Mouse (Mus musculus) ES-Bruce4 (cell line): Measurements from ENCODE around the gene Cd81. TPM values are rescaled to one million over a fixed set of nuclear protein-coding genes. Genes with fewer than 3 reads are reported as not detected.
A peak's percentile ranks its signal among the peaks of the same experiment; 100 is the strongest.

Experiments
- H3K27ac ChIP-seq: 2 replicates; pipeline ENCODE4 v1.5.1; 2012; ENCODE audit warnings: low read length, inconsistent platforms; ENCODE audit not compliant: insufficient read depth
- H3K27me3 ChIP-seq: 2 replicates; pipeline ENCODE4 v1.6.1; 2012; ENCODE audit warnings: mild to moderate bottlenecking, low read length, inconsistent platforms; ENCODE audit not compliant: control insufficient read depth, poor library complexity, insufficient read depth, severe bottlenecking
- H3K36me3 ChIP-seq: 2 replicates; pipeline ENCODE4 v1.6.1; 2012; ENCODE audit warnings: inconsistent platforms, mild to moderate bottlenecking, low read length, moderate library complexity; ENCODE audit not compliant: control insufficient read depth, poor library complexity, insufficient read depth, severe bottlenecking
- H3K4me1 ChIP-seq: one replicate; pipeline ENCODE4 v1.8.1; 2011; ENCODE audit warnings: low read length; ENCODE audit not compliant: control insufficient read depth, insufficient read depth
- H3K4me3 ChIP-seq: 2 replicates; pipeline ENCODE4 v1.5.1; 2011; ENCODE audit warnings: low read depth, mild to moderate bottlenecking, low read length
- H3K9ac ChIP-seq: 2 replicates; pipeline ENCODE4 v1.6.1; 2012; ENCODE audit warnings: low read depth, mild to moderate bottlenecking, inconsistent platforms; ENCODE audit not compliant: poor library complexity, severe bottlenecking
- H3K9me3 ChIP-seq: replicated peaks from 2 replicates; pipeline ENCODE4 v1.6.1; 2012; ENCODE audit warnings: mild to moderate bottlenecking, low read length, inconsistent platforms; ENCODE audit not compliant: control insufficient read depth, poor library complexity, insufficient read depth, severe bottlenecking
- CTCF ChIP-seq: IDR thresholded peaks from one replicate; pipeline ENCODE4 v1.8.1; 2011; ENCODE audit warnings: low read depth, low read length
- EP300 ChIP-seq: IDR thresholded peaks from 2 replicates; pipeline ENCODE4 v1.6.1; 2011; ENCODE audit warnings: low read depth, low read length; ENCODE audit not compliant: insufficient read depth
- POLR2A ChIP-seq: IDR thresholded peaks from one replicate; pipeline ENCODE4 v1.8.1; 2011; ENCODE audit warnings: low read length; ENCODE audit not compliant: insufficient read depth
- polyA plus RNA-seq: library from polyadenylated mRNA; stranded (reverse); fragments of >200 nt; gene quantifications from 2 replicates; pipeline ENCODE4 v1.2.4, GENCODE M21; 2011; ENCODE audit warnings: low read depth; ENCODE audit not compliant: missing spikeins, insufficient read depth, insufficient read length

Cd81 gene
- polyA plus RNA-seq, 1 experiment: 392 TPM

- H3K4me1 ChIP-seq: no peaks in the 10 kb centered on the region
- H3K4me3 ChIP-seq: no peak overlapping the region
- TF ChIP-seq EP300 (no peak), CTCF (no peak)
- no peaks in the 10 kb centered on the region for H3K27me3 ChIP-seq
- peaks cover 6% of the 10 kb centered on the region; the same call in 1 of the 2 replicates for H3K36me3 ChIP-seq
- H3K9me3 ChIP-seq: no peaks in the 10 kb centered on the region
- H3K27ac ChIP-seq: no peak overlapping the region
- no peak overlapping the region for H3K9ac ChIP-seq
Observed at GRCm38 (mm10) chr7:143049841-143050816, 2.4 kb upstream of the Cd81 start.

- peaks cover 17% of the 10 kb centered on the region for H3K36me3 ChIP-seq
- no peak overlapping the region for H3K27ac ChIP-seq
- no peaks in the 10 kb centered on the region for H3K27me3 ChIP-seq
- TF ChIP-seq CTCF (no peak), EP300 (no peak), POLR2A (no peak)
- H3K4me1 ChIP-seq: no peaks in the 10 kb centered on the region
- no peak overlapping the region for H3K4me3 ChIP-seq
- H3K9me3 ChIP-seq: no peaks in the 10 kb centered on the region
- H3K9ac ChIP-seq: no peak overlapping the region
Observed at GRCm38 (mm10) chr7:143051316-143051715, 1.2 kb upstream of the Cd81 start.

- peak overlapping the region; percentile 89 for H3K4me3 ChIP-seq
- H3K9me3 ChIP-seq: no peaks in the 10 kb centered on the region
- no peaks in the 10 kb centered on the region for H3K4me1 ChIP-seq
- no peaks in the 10 kb centered on the region for H3K27me3 ChIP-seq
- peaks cover 30% of the 10 kb centered on the region for H3K36me3 ChIP-seq
- peak overlapping the region; percentile 93 for H3K9ac ChIP-seq
- TF ChIP-seq EP300 (0 out of 2 replicates have a peak, but pooled peaks have one; percentile 15), CTCF (no peak), POLR2A (peak; percentile 36)
- H3K27ac ChIP-seq: peak overlapping the region; percentile 46
Observed at GRCm38 (mm10) chr7:143053008-143053899, 715 bp downstream of the Cd81 start.

GRCm38 (mm10) chr7:143053961-143054611, 1.5 kb downstream of the Cd81 start:
- no peak for TF ChIP-seq EP300
- Histone ChIP-seq H3K9ac (peak overlapping the region; percentile 93), H3K4me3 (peak overlapping the region; percentile 89), H3K4me1 (no peaks in the 10 kb centered on the region), H3K27me3 (no peaks in the 10 kb centered on the region), H3K36me3 (peaks cover 32% of the 10 kb centered on the region), H3K9me3 (no peaks in the 10 kb centered on the region), H3K27ac (peak overlapping the region; percentile 46)

GRCm38 (mm10) chr7:143054612-143054965, 2.0 kb downstream of the Cd81 start:
- Histone ChIP-seq H3K9me3 (no peaks in the 10 kb centered on the region), H3K36me3 (peaks cover 32% of the 10 kb centered on the region), H3K27ac (peak overlapping the region; percentile 46), H3K9ac (peak overlapping the region; percentile 93), H3K27me3 (no peaks in the 10 kb centered on the region), H3K4me1 (no peaks in the 10 kb centered on the region), H3K4me3 (peak overlapping the region; percentile 89)
- TF ChIP-seq POLR2A (no peak), CTCF (no peak), EP300 (no peak)
